Mouse (Mus musculus): ENCODE measurements around the gene M1ap.

The M1ap gene

DNA sequence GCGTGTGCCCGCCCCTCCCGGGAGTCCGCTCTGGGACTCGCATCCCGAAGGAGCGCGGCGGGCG is 123.4 kb downstream of the M1ap start, which contains the start of gene Tlx2:
Tlx2 (minus strand) TSS at position 47 of the 64 bp plus-strand sequence.
- no peak for DNase-seq (ENCODE audit: low spot score in 2 of 2)

GRCm38 (mm10) chr6:83070311-83071219 is 123.9 kb downstream of the M1ap start:
- DNase-seq (ENCODE audit: low spot score in 2 of 2), result peak in 1 of 2 experiments; percentile 28

DNA sequence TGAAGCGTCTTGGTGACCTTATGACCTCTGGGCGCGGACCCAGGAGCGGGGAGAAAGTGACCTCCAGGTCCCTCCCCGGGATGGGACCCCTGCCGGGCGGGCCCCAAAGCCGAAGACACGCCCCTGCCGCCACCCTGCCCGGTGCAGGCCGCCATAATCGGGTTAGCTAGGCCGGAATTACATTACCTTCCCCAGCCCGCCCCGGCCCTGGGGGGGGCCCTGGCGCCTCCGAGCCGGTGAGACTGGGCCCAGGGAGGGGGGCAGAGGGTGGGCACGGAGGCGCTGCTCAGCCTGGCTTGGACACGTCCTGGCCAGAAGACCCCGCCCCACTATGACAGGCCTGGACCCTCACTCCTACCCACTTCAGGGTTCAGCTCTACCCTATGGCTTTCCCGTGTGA is 124.5 kb downstream of the M1ap start:
- no peak for DNase-seq (ENCODE audit: low spot score in 2 of 2)

GRCm38 (mm10) chr6:83074979-83075378 is 128.3 kb downstream of the M1ap start:
- DNase-seq (ENCODE audit: low spot score in 2 of 2), result no peak

GRCm38 (mm10) chr6:83077630-83078323 is 131.1 kb downstream of the M1ap start, which contains the start of gene Pcgf1:
Gene Pcgf1, plus strand, starts transcription at chr6:83077869.
- DNase-seq (ENCODE audit: low spot score in 2 of 2), result peak; percentile 20 to 39

- DNase-seq (ENCODE audit: low spot score in 2 of 2), result peak; percentile 99
These were observed 131.7 kb downstream of the M1ap start for GRCm38 (mm10) chr6:83078324-83078858.
